Mouse (Mus musculus): Measurements from ENCODE around the gene Hspbp1. TPM values are rescaled to one million over a fixed set of nuclear protein-coding genes. Genes with fewer than 3 reads are reported as not detected.
A peak's percentile ranks its signal among the peaks of the same experiment; 100 is the strongest.

The Hspbp1 gene
- 128 and 137 TPM in 2 replicates for polyA plus RNA-seq (2015; fragmentation: Nextera tagmentation; extraction: Ambion mirVana)

GRCm38 (mm10) chr7:4684632-4685417 is at the start of gene Hspbp1:
Gene Hspbp1 (minus strand): TSS chr7:4685068.
- Histone ChIP-seq H3K9me3 (no peaks in the 10 kb centered on the region), H3K27me3 (no peaks in the 10 kb centered on the region), H3K36me3 (peaks cover 25% of the 10 kb centered on the region), H3K27ac (peak within 1 kb of the TSS; percentile 85), H3K4me3 (peak within 1 kb of the TSS; percentile 79), H3K4me1 (replicated peaks) (peaks cover 12% of the 10 kb centered on the region), H3K9ac (peak within 1 kb of the TSS; percentile 73), H3K4me2 (peak within 1 kb of the TSS; percentile 94)
- under 1% methylated on average over 32 of the region's 32 CpGs for WGBS
- peak; percentile 98 for ATAC-seq (ENCODE audit: low FRiP score)

- H3K27me3 ChIP-seq = no peaks in the 10 kb centered on the region
- ATAC-seq (ENCODE audit: low FRiP score) = no peak
- WGBS = 70% methylated on average over 6 of the region's 6 CpGs
- H3K9me3 ChIP-seq = no peaks in the 10 kb centered on the region
- H3K36me3 ChIP-seq = no peaks in the 10 kb centered on the region
- H3K9ac ChIP-seq = no peak overlapping the region
- H3K4me1 ChIP-seq (replicated peaks) = no peaks in the 10 kb centered on the region
- no peak overlapping the region for H3K27ac ChIP-seq
- no peak overlapping the region for H3K4me2 ChIP-seq
- H3K4me3 ChIP-seq = no peak overlapping the region
Observed at GRCm38 (mm10) chr7:4732968-4733392, 48.1 kb upstream of the Hspbp1 start.

DNA sequence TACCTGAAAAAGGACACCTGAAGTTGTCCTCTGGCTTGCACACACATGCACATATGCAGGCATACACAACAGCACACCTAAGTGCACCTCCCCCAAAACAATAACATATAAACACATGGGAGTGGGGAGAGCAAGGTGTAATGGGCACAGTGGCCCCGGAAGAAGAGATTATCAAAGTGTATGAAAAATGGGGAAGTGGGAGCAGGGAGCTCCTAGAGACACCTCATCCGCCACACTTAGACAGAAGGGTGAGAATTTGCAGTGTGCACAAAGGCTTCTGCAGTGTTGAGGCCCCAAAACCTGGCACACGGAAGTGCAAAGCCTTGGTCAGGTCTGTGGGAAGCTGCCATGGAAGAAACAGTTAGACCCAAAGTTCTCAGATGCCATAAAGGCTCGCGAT is 46.2 kb upstream of the Hspbp1 start:
- no peak overlapping the region for H3K4me3 ChIP-seq
- no peaks in the 10 kb centered on the region for H3K4me1 ChIP-seq (replicated peaks)
- H3K9ac ChIP-seq = no peak overlapping the region
- WGBS = 84% methylated on average over 5 of the region's 5 CpGs
- no peak overlapping the region for H3K27ac ChIP-seq
- no peaks in the 10 kb centered on the region for H3K36me3 ChIP-seq
- H3K27me3 ChIP-seq = no peaks in the 10 kb centered on the region
- no peaks in the 10 kb centered on the region for H3K9me3 ChIP-seq
- ATAC-seq (ENCODE audit: low FRiP score) = no peak
- H3K4me2 ChIP-seq = no peak overlapping the region

- Histone ChIP-seq H3K9me3 (no peaks in the 10 kb centered on the region), H3K4me1 (replicated peaks) (no peaks in the 10 kb centered on the region), H3K27me3 (no peaks in the 10 kb centered on the region; the same call in 1 of the 2 replicates), H3K4me2 (no peak within 1 kb of the TSS), H3K27ac (no peak within 1 kb of the TSS), H3K4me3 (no peak within 1 kb of the TSS), H3K36me3 (no peaks in the 10 kb centered on the region), H3K9ac (no peak within 1 kb of the TSS)
- ATAC-seq (ENCODE audit: low FRiP score) = no peak
- WGBS = 89% methylated on average over 7 of the region's 7 CpGs
Observed at GRCm38 (mm10) chr7:4725169-4725568, 40.3 kb upstream of the Hspbp1 start, which contains the start of gene Tmem150b. Gene Tmem150b (minus strand): TSS chr7:4725249.

- Histone ChIP-seq H3K27me3 (no peaks in the 10 kb centered on the region; the same call in 1 of the 2 replicates), H3K9ac (no peak overlapping the region), H3K27ac (no peak overlapping the region), H3K4me3 (no peak overlapping the region), H3K4me1 (replicated peaks) (no peaks in the 10 kb centered on the region), H3K9me3 (no peaks in the 10 kb centered on the region), H3K4me2 (no peak overlapping the region), H3K36me3 (no peaks in the 10 kb centered on the region)
- whole genome bisulfite sequencing = 86% methylated on average over 3 of the region's 3 CpGs
- no peak for ATAC-seq (ENCODE audit: low FRiP score)
Observed at GRCm38 (mm10) chr7:4724359-4724758, 39.5 kb upstream of the Hspbp1 start.

DNA sequence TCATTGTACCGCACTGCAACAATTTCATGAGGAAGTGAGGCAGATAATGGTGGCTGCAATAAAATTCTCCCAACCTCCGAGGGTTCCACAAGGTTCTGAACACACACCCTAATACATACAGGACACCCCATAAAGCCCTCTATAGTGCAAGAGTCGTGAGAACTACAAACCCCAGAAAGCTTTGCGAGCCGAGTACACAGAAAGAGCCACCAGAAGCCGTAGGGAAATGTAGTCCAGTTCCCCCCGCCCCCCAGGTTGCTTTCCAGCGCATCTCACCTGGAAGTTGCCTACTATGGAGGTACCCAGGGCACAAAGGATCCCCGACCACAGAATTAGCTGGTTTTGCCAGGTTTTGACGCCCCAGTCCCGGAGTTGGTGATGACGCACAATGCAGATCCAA is 38.6 kb upstream of the Hspbp1 start:
- Histone ChIP-seq H3K9me3 (no peaks in the 10 kb centered on the region), H3K9ac (no peak overlapping the region), H3K4me2 (peak overlapping the region; percentile 47), H3K4me3 (peak overlapping the region; percentile 18; the same call in 1 of the 2 replicates), H3K27ac (no peak overlapping the region), H3K27me3 (no peaks in the 10 kb centered on the region; the same call in 1 of the 2 replicates), H3K4me1 (replicated peaks) (no peaks in the 10 kb centered on the region), H3K36me3 (0 out of 2 replicates have a peak, but pooled peaks cover 2% of the 10 kb centered on the region)
- WGBS = 47% methylated on average over 12 of the region's 12 CpGs
- peak; percentile 62; the same call in 1 of the 2 replicates for ATAC-seq (ENCODE audit: low FRiP score)

DNA sequence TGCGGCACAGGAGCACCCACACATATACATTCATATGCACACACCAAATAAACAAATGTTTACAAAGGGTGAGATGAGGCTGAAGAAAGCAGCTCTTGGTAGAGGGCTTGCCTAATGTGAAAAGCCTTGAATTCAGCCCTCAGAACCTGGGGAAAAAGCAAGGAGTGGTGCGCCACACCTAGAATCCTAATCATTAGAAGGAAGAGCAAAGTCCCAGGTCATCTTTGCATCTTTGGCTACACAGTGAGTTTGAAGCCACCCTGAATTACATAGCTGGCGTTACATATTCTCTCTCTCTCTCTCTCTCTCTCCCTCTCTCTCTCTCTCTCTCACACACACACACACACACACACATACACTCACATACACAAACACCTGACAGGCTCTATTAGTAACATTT is 34.4 kb upstream of the Hspbp1 start:
- no peaks in the 10 kb centered on the region for H3K9me3 ChIP-seq
- no peaks in the 10 kb centered on the region for H3K27me3 ChIP-seq
- WGBS = 87% methylated on average over 3 of the region's 3 CpGs
- H3K4me1 ChIP-seq (replicated peaks) = no peaks in the 10 kb centered on the region
- H3K36me3 ChIP-seq = peaks cover 43% of the 10 kb centered on the region
- H3K27ac ChIP-seq = no peak overlapping the region
- H3K4me3 ChIP-seq = no peak overlapping the region
- H3K9ac ChIP-seq = no peak overlapping the region
- H3K4me2 ChIP-seq = no peak overlapping the region
- ATAC-seq (ENCODE audit: low FRiP score) = no peak

DNA sequence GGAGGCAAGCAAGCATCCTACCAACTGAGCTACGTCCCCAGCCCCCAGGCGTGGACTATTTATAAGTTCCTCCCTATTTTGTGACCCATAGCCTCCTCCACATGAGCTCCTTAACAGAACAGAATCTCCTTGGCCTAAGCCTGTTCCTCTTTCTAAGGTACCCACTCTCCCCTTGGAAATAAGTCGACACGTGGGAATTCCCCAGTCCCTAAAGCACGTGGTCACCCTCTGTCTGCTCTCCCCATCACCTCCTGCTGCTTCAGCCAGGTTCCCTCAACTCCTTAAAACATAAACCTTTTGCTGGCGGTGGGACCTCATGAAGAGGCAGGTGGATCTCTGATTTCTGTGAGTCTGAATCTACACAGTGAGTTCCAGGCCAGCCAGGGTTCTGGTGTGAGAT is 32.1 kb upstream of the Hspbp1 start:
- Histone ChIP-seq H3K36me3 (peaks cover 66% of the 10 kb centered on the region), H3K4me2 (no peak overlapping the region), H3K9ac (no peak overlapping the region), H3K4me3 (no peak overlapping the region), H3K27ac (no peak overlapping the region), H3K27me3 (no peaks in the 10 kb centered on the region), H3K9me3 (no peaks in the 10 kb centered on the region), H3K4me1 (replicated peaks) (no peaks in the 10 kb centered on the region)
- 74% methylated on average over 6 of the region's 6 CpGs for WGBS
- no peak for ATAC-seq (ENCODE audit: low FRiP score)

DNA sequence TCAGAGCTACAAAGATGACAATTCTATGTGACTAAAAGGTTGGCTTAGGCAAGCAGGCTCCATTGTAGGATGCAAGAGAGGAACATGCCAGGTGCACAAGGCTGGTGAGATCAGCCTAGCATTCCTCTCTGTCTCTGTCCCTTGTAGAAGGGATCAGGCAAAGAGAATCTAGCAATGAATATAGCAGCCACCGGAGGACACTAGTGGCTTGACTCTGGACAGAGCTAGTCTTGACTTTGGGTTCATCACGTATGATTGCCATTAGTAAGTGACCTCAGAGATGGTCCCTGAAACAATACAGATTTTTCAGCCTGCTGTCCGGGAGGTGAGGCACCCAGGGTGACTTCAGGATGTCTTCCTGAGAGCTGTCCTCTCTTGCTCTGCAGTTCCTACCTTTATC is 27.7 kb upstream of the Hspbp1 start:
- no peak overlapping the region for H3K4me3 ChIP-seq
- no peak overlapping the region for H3K27ac ChIP-seq
- no peaks in the 10 kb centered on the region for H3K27me3 ChIP-seq
- WGBS = 90% methylated on average over 3 of the region's 3 CpGs
- no peak overlapping the region for H3K9ac ChIP-seq
- no peak overlapping the region for H3K4me2 ChIP-seq
- no peak for ATAC-seq (ENCODE audit: low FRiP score)
- H3K9me3 ChIP-seq = no peaks in the 10 kb centered on the region
- H3K36me3 ChIP-seq = peaks cover 100% of the 10 kb centered on the region
- no peaks in the 10 kb centered on the region for H3K4me1 ChIP-seq (replicated peaks)

- H3K27ac ChIP-seq = no peak overlapping the region
Observed at GRCm38 (mm10) chr7:4705098-4705497, 20.2 kb upstream of the Hspbp1 start.

GRCm38 (mm10) chr7:4703195-4703594 is 18.3 kb upstream of the Hspbp1 start:
- Histone ChIP-seq H3K36me3 (peaks cover 95% of the 10 kb centered on the region), H3K27me3 (no peaks in the 10 kb centered on the region), H3K27ac (no peak overlapping the region), H3K4me3 (no peak overlapping the region), H3K9me3 (no peaks in the 10 kb centered on the region), H3K9ac (no peak overlapping the region), H3K4me1 (replicated peaks) (peaks cover 7% of the 10 kb centered on the region; the same call in 1 of the 2 replicates), H3K4me2 (no peak overlapping the region)
- WGBS = 94% methylated on average over 7 of the region's 7 CpGs
- ATAC-seq (ENCODE audit: low FRiP score) = no peak

More at GRCm38 (mm10) chr7:4705098-4705497, 20.2 kb upstream of the Hspbp1 start:
- no peaks in the 10 kb centered on the region for H3K27me3 ChIP-seq
- H3K4me1 ChIP-seq (replicated peaks) = peaks cover 7% of the 10 kb centered on the region; the same call in 1 of the 2 replicates
- H3K9me3 ChIP-seq = no peaks in the 10 kb centered on the region
- no peak for ATAC-seq (ENCODE audit: low FRiP score)
- H3K4me2 ChIP-seq = no peak overlapping the region
- peaks cover 95% of the 10 kb centered on the region for H3K36me3 ChIP-seq
- H3K9ac ChIP-seq = no peak overlapping the region
- WGBS = 33% methylated on average over 18 of the region's 18 CpGs
- no peak overlapping the region for H3K4me3 ChIP-seq

DNA sequence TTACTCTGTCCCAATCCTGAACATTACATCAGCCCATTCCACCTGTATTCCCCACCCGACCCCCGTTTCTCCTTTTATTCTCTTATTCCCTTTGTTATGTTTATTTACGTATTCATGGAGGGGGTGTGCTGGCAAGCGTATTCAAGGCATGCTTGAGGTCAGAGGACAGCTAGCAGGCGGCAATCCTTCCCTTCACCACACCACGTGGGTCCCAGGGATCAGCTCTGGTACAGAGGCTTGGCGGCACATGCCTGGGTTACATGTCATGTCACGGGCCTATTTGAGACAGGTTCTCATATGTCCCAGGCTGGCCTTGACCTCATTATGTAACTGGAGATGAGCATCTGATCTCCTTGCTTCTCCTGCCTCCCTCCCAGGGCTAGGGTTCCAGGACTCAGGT is 17.5 kb upstream of the Hspbp1 start:
- WGBS = 35% methylated on average over 8 of the region's 8 CpGs
- Histone ChIP-seq H3K4me2 (no peak overlapping the region), H3K27me3 (no peaks in the 10 kb centered on the region), H3K4me3 (no peak overlapping the region), H3K4me1 (replicated peaks) (peaks cover 7% of the 10 kb centered on the region; the same call in 1 of the 2 replicates), H3K27ac (no peak overlapping the region), H3K36me3 (peaks cover 95% of the 10 kb centered on the region), H3K9ac (peak overlapping the region; percentile 39; the same call in 1 of the 2 replicates), H3K9me3 (no peaks in the 10 kb centered on the region)
- ATAC-seq (ENCODE audit: low FRiP score) = 0 out of 2 replicates have a peak, but pooled peaks have one; percentile 26

DNA sequence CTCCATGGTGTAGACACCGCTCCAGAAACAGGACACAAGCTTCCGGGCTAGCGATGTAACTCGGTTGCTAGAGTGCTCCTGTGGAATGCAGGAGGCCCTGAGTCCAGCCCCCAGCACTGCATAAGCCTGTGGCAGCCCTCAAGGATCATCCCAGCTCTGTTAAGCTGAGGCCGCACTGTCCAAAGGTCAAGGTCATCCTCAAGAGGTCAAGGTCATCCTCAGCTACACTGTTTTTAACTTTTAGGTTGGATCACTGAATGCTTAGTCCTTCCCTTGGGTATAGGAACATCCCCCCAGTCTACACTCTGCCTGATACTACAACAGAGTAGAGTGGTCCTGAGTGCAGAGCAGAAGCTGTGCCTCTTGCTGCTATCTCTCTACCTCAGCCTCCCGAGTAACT is 8.1 kb upstream of the Hspbp1 start:
- H3K4me3 ChIP-seq = no peak overlapping the region
- H3K27ac ChIP-seq = no peak overlapping the region
- H3K9me3 ChIP-seq = no peaks in the 10 kb centered on the region
- H3K9ac ChIP-seq = no peak overlapping the region
- no peak for ATAC-seq (ENCODE audit: low FRiP score)
- H3K4me1 ChIP-seq (replicated peaks) = peaks cover 28% of the 10 kb centered on the region
- H3K27me3 ChIP-seq = no peaks in the 10 kb centered on the region
- H3K4me2 ChIP-seq = no peak overlapping the region
- H3K36me3 ChIP-seq = peaks cover 53% of the 10 kb centered on the region
- 79% methylated on average over 6 of the region's 6 CpGs for WGBS

All from hindbrain, embryonic 13.5 days (tissue).